ENCODE assay signal across 28 mouse cellular contexts in the genomic region with DNA sequence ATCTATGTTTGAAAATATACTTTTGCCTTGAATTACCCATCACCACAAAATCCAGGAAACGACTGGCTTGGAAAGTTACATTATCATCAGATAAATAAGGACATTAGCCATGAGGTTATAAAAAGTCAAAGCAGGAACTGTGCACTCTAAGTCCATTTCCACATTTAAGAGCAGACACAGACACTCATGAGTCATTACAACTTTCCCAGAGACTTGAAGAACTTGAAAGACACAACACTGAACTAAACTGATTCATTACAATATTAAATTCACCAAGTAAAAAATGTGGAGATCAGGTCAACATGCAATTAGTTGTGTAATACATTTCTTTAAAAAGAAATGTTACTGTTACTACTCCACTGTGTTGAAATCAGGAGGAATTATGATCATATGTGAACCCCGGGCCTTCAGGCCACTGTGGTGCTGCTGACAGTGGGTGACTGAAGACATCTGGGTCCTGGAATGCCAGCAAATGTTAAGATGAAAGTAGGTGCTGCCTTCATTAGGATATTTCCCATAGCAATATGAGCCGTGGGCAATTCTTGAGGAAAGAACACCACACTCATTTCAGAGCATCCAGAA. TPM values are rescaled to one million over a fixed set of nuclear protein-coding genes. Genes with fewer than 3 reads are reported as not detected.
DNase-seq lines count a peak whose midpoint lies in the region; ATAC-seq and TF ChIP-seq lines count a peak whose summit lies in the region.
"Had no signal": no experiment of that assay in that cellular context is flagged by ENCODE, and none has a peak within 500 bp of the region (broad histone marks: within the 10 kb centered on the region; RNA-seq: fewer than 3 reads in every experiment).

No protein-coding gene starts in this region.

- 0 out of 2 replicates have a peak, but pooled peaks cover 4% of the 10 kb centered on the region for H3K36me3 ChIP-seq in kidney, postnatal 0 days (ENCODE audit: insufficient read depth, low read length)
- peaks cover 32% of the 10 kb centered on the region for H3K36me3 ChIP-seq in liver, postnatal 0 days (replicated peaks; ENCODE audit: insufficient read depth, low read length)

- no peak overlapping the region for H3K9ac ChIP-seq in kidney, postnatal 0 days (ENCODE audit: low read depth, low read length)
- H3K9ac ChIP-seq in liver, postnatal 0 days (replicated peaks) = no peak overlapping the region
- H3K9ac ChIP-seq: forebrain, embryonic 15.5 days; hindbrain, embryonic 13.5 days; liver, embryonic 12.5 days; lung, embryonic 14.5 days; neural tube, embryonic 12.5 days had no signal

- no peaks in the 10 kb centered on the region for H3K4me1 ChIP-seq in kidney, postnatal 0 days (replicated peaks; ENCODE audit: insufficient read depth, low read length)
- H3K4me1 ChIP-seq in liver, postnatal 0 days (ENCODE audit: insufficient read depth) = no peaks in the 10 kb centered on the region
- H3K4me1 ChIP-seq: forebrain, embryonic 15.5 days; hindbrain, embryonic 13.5 days; liver, embryonic 12.5 days; midbrain, embryonic 10.5 days; neural tube, embryonic 12.5 days had no signal

- no peak overlapping the region for H3K4me3 ChIP-seq in kidney, postnatal 0 days (replicated peaks; ENCODE audit: low read depth, low read length)
- no peak overlapping the region for H3K4me3 ChIP-seq in liver, postnatal 0 days (ENCODE audit: low read depth, low read length)
- H3K4me3 ChIP-seq: forebrain, embryonic 15.5 days; hindbrain, embryonic 13.5 days; liver, embryonic 12.5 days; midbrain, embryonic 10.5 days; myocyte; neural tube, embryonic 12.5 days had no signal

- 62% methylated on average over 3 of the region's 3 CpGs for WGBS in kidney, postnatal 0 days
- WGBS in liver, postnatal 0 days (ENCODE audit: insufficient replicate concordance) = 81% methylated on average over 3 of the region's 3 CpGs

- ATAC-seq in kidney, postnatal 0 days (replicated peaks; ENCODE audit: low FRiP score, low read depth) = no peak
- ATAC-seq in liver, postnatal 0 days = 0 out of 2 replicates have a peak, but pooled peaks have one; percentile 25
- ATAC-seq: forebrain, embryonic 15.5 days; liver, embryonic 12.5 days had no signal

- DNase-seq in kidney, postnatal 0 days (ENCODE audit: low spot score) = peak; percentile 45
- DNase-seq in kidney, postnatal 25 days = no peak
- DNase-seq in liver, postnatal 0 days = no peak
- no peak for DNase-seq in liver
- DNase-seq in 416B (ENCODE audit: low read depth) = peak; percentile 31
- peak; percentile 21 for DNase-seq in lung, postnatal 14 days
- no peak for DNase-seq in cerebellum, adult 11 months
- no peak for DNase-seq in heart, postnatal 36 days
- DNase-seq: adrenal gland, adult 2 months; B cell, adult 2 months; cerebellum, adult 9-10 months; cerebellum, postnatal 36 days; gastrocnemius, postnatal 36 days; heart, adult 18-20 months; heart, postnatal 4 days; kidney, adult 8-10 months; layer of hippocampus, adult 9-11 months; lung, embryonic 14.5 days; right cerebral cortex, adult 18-20 months; spleen, adult 18-20 months; thymus, postnatal 14 days had no signal

- H3K27ac ChIP-seq in kidney, postnatal 0 days = no peak overlapping the region
- H3K27ac ChIP-seq in liver, postnatal 0 days (ENCODE audit: low read depth) = no peak overlapping the region
- H3K27ac ChIP-seq: forebrain, embryonic 15.5 days; hindbrain, embryonic 13.5 days; liver, embryonic 12.5 days; midbrain, embryonic 10.5 days; neural tube, embryonic 12.5 days had no signal

- TF ChIP-seq EP300 in liver, postnatal 0 days (IDR thresholded peaks at IDR 0.05; ENCODE audit: low read depth) = no peak

- intact Hi-C loops in heart, postnatal 36 days (cut with DNase I) = loop anchor here (5.0 kb wide), 1 partner anchor 123 kb away; no protein-coding TSS in a partner anchor

- no peaks in the 10 kb centered on the region for H3K9me3 ChIP-seq in kidney, postnatal 0 days (replicated peaks; ENCODE audit: low read length)
- H3K9me3 ChIP-seq in liver, postnatal 0 days (ENCODE audit: low read length) = no peaks in the 10 kb centered on the region
- H3K9me3 ChIP-seq: forebrain, embryonic 15.5 days; hindbrain, embryonic 13.5 days; liver, embryonic 12.5 days; midbrain, embryonic 10.5 days; neural tube, embryonic 12.5 days had no signal

- no peak overlapping the region for H3K4me2 ChIP-seq in kidney, postnatal 0 days (ENCODE audit: low read length)
- H3K4me2 ChIP-seq in liver, postnatal 0 days (ENCODE audit: low read depth, low read length) = no peak overlapping the region
- H3K4me2 ChIP-seq: forebrain, embryonic 15.5 days; heart, embryonic 11.5 days; hindbrain, embryonic 13.5 days; liver, embryonic 12.5 days; lung, embryonic 14.5 days; neural tube, embryonic 12.5 days had no signal

- TF ChIP-seq CTCF in kidney, postnatal 0 days (IDR thresholded peaks at IDR 0.05; ENCODE audit: low read depth) = no peak
- no peak for TF ChIP-seq CTCF in liver, postnatal 0 days (IDR thresholded peaks at IDR 0.05; ENCODE audit: low read depth)

- no peaks in the 10 kb centered on the region for H3K27me3 ChIP-seq in kidney, postnatal 0 days (ENCODE audit: insufficient read depth, low read length)
- no peaks in the 10 kb centered on the region for H3K27me3 ChIP-seq in liver, postnatal 0 days (ENCODE audit: insufficient read depth, low read length)
- H3K27me3 ChIP-seq: forebrain, embryonic 15.5 days; hindbrain, embryonic 13.5 days; liver, embryonic 12.5 days; neural tube, embryonic 12.5 days had no signal

RNA-seq across cellular contexts. Expression of a gene that starts 55.4 kb away (rescaled TPM):
- 10.7 and 11.1 TPM in 2 replicates for polyA plus RNA-seq in kidney, postnatal 0 days (2015; fragmentation: Nextera tagmentation; extraction: Ambion mirVana)
- polyA plus RNA-seq in liver, postnatal 0 days (2015; fragmentation: Nextera tagmentation; extraction: Ambion mirVana) = 33.4 and 34.5 TPM in 2 replicates
- total RNA-seq in heart, postnatal 36 days (2021) = 10 to 100 TPM; 31.7 to 58.7 TPM

Comparison
In these comparisons a context has a peak if more than half of its experiments do, and no peak if none do; other contexts are left out.
1. DNase-seq: peak in kidney, postnatal 0 days (single experiment), 416B (single experiment) and lung, postnatal 14 days (single experiment); none in kidney, postnatal 25 days (0 of 2), liver, postnatal 0 days (single experiment), liver (single experiment), cerebellum, adult 11 months (single experiment) and heart, postnatal 36 days (0 of 2).